Mouse (Mus musculus) kidney, adult 8-10 months (tissue): ENCODE data around the gene Egr4.

ENCODE experiments used
- DNase-seq, 2 experiments: peaks; one replicate each; pipeline ENCODE4 v3.0.0; 2022

The Egr4 gene

GRCm38 (mm10) chr6:85491606-85492005 lies 21.8 kb downstream of the Egr4 start:
- DNase-seq, result no peak

GRCm38 (mm10) chr6:85490252-85490651 lies 23.1 kb downstream of the Egr4 start:
- no peak for DNase-seq

GRCm38 (mm10) chr6:85489717-85490116 lies 23.7 kb downstream of the Egr4 start:
- no peak for DNase-seq

- no peak for DNase-seq
Observed at GRCm38 (mm10) chr6:85488510-85488909, 24.9 kb downstream of the Egr4 start.

- DNase-seq, result no peak
Observed at GRCm38 (mm10) chr6:85485738-85486137, 27.7 kb downstream of the Egr4 start.

- no peak for DNase-seq
Observed at GRCm38 (mm10) chr6:85483843-85484721, 29.3 kb downstream of the Egr4 start.

GRCm38 (mm10) chr6:85480685-85481084 lies 32.7 kb downstream of the Egr4 start:
- DNase-seq, result no peak

GRCm38 (mm10) chr6:85479979-85480378 lies 33.4 kb downstream of the Egr4 start:
- no peak for DNase-seq

GRCm38 (mm10) chr6:85478416-85478815 lies 35.0 kb downstream of the Egr4 start:
- DNase-seq, result no peak

GRCm38 (mm10) chr6:85477366-85477917 lies 35.9 kb downstream of the Egr4 start:
- DNase-seq, result peak in 1 of 2 experiments; percentile 12

- no peak for DNase-seq
Observed at GRCm38 (mm10) chr6:85475581-85475980, 37.8 kb downstream of the Egr4 start.

- no peak for DNase-seq
Observed at GRCm38 (mm10) chr6:85472542-85472941, 40.8 kb downstream of the Egr4 start.

- DNase-seq, result no peak
Observed at GRCm38 (mm10) chr6:85471962-85472361, 41.4 kb downstream of the Egr4 start.

- no peak for DNase-seq
Observed at GRCm38 (mm10) chr6:85469660-85470430, 43.5 kb downstream of the Egr4 start.

- DNase-seq, result no peak
Observed at GRCm38 (mm10) chr6:85465381-85465780, 48.0 kb downstream of the Egr4 start.
